In the genomic region with DNA sequence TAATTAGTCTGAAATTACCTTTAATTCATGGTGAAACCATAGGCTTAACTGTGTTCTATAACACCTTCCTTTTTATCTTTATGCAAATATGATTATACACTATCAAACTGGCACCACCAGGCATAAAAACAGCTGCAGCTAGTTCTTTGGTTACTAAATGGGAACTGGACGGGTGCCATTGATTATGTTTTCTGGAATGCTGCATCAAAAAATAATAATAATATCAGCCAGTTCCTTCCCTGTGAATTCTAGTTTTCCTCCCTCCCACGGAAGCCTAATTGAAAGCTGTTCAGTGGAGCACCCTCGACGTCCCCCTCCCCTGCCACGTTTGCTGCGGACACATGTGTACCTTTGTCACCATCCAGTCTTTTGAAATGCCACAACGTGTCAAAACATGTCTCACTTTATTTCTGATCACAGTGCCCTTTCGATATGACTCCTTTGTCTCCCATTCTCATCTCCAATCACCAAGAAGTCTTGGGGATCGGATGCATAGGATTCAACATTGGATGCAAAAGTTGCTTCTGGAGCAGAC, we compare ENCODE assay signal across 17 mouse cellular contexts.
DNase-seq lines count a peak whose midpoint lies in the region; ATAC-seq lines count a peak whose summit lies in the region.
"Had no signal": no experiment of that assay in that cellular context is flagged by ENCODE, and none has a peak within 500 bp of the region (broad histone marks: within the 10 kb centered on the region; RNA-seq: fewer than 3 reads in every experiment).

No protein-coding gene starts in this region.

- no peak overlapping the region for H3K4me3 ChIP-seq in heart, embryonic 12.5 days
- no peak overlapping the region for H3K4me3 ChIP-seq in limb, embryonic 13.5 days
- H3K4me3 ChIP-seq: embryonic facial prominence, embryonic 12.5 days; forebrain, embryonic 12.5 days; heart, adult 2 months; hindbrain, embryonic 10.5 days had no signal

- WGBS in heart, embryonic 12.5 days, result 83% methylated on average over 9 of the region's 9 CpGs
- 52% methylated on average over 9 of the region's 9 CpGs for WGBS in limb, embryonic 13.5 days

- no peaks in the 10 kb centered on the region for H3K36me3 ChIP-seq in heart, embryonic 12.5 days
- no peaks in the 10 kb centered on the region for H3K36me3 ChIP-seq in limb, embryonic 13.5 days
- H3K36me3 ChIP-seq: embryonic facial prominence, embryonic 12.5 days; forebrain, embryonic 12.5 days; hindbrain, embryonic 10.5 days had no signal

- ATAC-seq in heart, embryonic 12.5 days (ENCODE audit: insufficient number of reproducible peaks, low FRiP score), result no peak
- ATAC-seq in limb, embryonic 13.5 days (ENCODE audit: low FRiP score, low read depth), result no peak; the same call in 1 of the 2 replicates

- no peaks in the 10 kb centered on the region for H3K4me1 ChIP-seq in heart, embryonic 12.5 days (replicated peaks)
- H3K4me1 ChIP-seq in limb, embryonic 13.5 days, result peaks cover 41% of the 10 kb centered on the region
- H3K4me1 ChIP-seq: forebrain, embryonic 12.5 days; hindbrain, embryonic 10.5 days had no signal

- no peak overlapping the region for H3K9ac ChIP-seq in heart, embryonic 12.5 days
- H3K9ac ChIP-seq in limb, embryonic 13.5 days, result no peak overlapping the region
- H3K9ac ChIP-seq: embryonic facial prominence, embryonic 12.5 days; forebrain, embryonic 12.5 days; hindbrain, embryonic 14.5 days had no signal

- H3K27me3 ChIP-seq in heart, embryonic 12.5 days (replicated peaks), result no peaks in the 10 kb centered on the region
- H3K27me3 ChIP-seq in limb, embryonic 13.5 days, result no peaks in the 10 kb centered on the region
- H3K27me3 ChIP-seq: embryonic facial prominence, embryonic 12.5 days; forebrain, embryonic 12.5 days had no signal

- no peak overlapping the region for H3K27ac ChIP-seq in heart, embryonic 12.5 days (ENCODE audit: poor library complexity, severe bottlenecking)
- peak overlapping the region; percentile 39; the same call in 1 of the 2 replicates for H3K27ac ChIP-seq in limb, embryonic 13.5 days
- H3K27ac ChIP-seq: embryonic facial prominence, embryonic 12.5 days; forebrain, embryonic 12.5 days; heart, adult 2 months; hindbrain, embryonic 10.5 days; hindbrain, embryonic 14.5 days had no signal

- DNase-seq in heart, adult 11 months, result peak; percentile 74
- DNase-seq in layer of hippocampus, adult 9-11 months, result peak; percentile 49
- no peak for DNase-seq in layer of hippocampus, postnatal 25 days (ENCODE audit: extremely low spot score in 1 of 2, low spot score in 1 of 2)
- DNase-seq in NIH3T3 (ENCODE audit: low read depth), result peak; percentile 44
- DNase-seq in urinary bladder, postnatal 25 days (ENCODE audit: low spot score), result no peak
- DNase-seq: adrenal gland, postnatal 14 days; cerebellum, adult 11-12 months; cerebellum, adult 9-10 months; cerebellum, postnatal 25 days; heart, adult 2 months had no signal

- no peaks in the 10 kb centered on the region for H3K9me3 ChIP-seq in heart, embryonic 12.5 days (replicated peaks)
- no peaks in the 10 kb centered on the region for H3K9me3 ChIP-seq in limb, embryonic 13.5 days
- H3K9me3 ChIP-seq: embryonic facial prominence, embryonic 12.5 days; forebrain, embryonic 12.5 days; hindbrain, embryonic 10.5 days had no signal

- H3K4me2 ChIP-seq in heart, embryonic 12.5 days, result no peak overlapping the region
- H3K4me2 ChIP-seq in limb, embryonic 13.5 days (replicated peaks), result no peak overlapping the region
- H3K4me2 ChIP-seq: embryonic facial prominence, embryonic 12.5 days; forebrain, embryonic 12.5 days; heart, embryonic 11.5 days; hindbrain, embryonic 14.5 days had no signal

Comparison
In these comparisons a context has a peak if more than half of its experiments do, and no peak if none do; other contexts are left out.
1. DNase-seq: peak in heart, adult 11 months (single experiment), layer of hippocampus, adult 9-11 months (single experiment) and NIH3T3 (single experiment); none in layer of hippocampus, postnatal 25 days (0 of 2) and urinary bladder, postnatal 25 days (single experiment).